Mouse (Mus musculus): ENCODE measurements at regions not wholly inside any gene's neighbourhood (a gene's known extent, or its start where the extent isn't known, plus 50 kb on each side); places are given as distances from the start of the nearest gene placed in this dataset.

DNA sequence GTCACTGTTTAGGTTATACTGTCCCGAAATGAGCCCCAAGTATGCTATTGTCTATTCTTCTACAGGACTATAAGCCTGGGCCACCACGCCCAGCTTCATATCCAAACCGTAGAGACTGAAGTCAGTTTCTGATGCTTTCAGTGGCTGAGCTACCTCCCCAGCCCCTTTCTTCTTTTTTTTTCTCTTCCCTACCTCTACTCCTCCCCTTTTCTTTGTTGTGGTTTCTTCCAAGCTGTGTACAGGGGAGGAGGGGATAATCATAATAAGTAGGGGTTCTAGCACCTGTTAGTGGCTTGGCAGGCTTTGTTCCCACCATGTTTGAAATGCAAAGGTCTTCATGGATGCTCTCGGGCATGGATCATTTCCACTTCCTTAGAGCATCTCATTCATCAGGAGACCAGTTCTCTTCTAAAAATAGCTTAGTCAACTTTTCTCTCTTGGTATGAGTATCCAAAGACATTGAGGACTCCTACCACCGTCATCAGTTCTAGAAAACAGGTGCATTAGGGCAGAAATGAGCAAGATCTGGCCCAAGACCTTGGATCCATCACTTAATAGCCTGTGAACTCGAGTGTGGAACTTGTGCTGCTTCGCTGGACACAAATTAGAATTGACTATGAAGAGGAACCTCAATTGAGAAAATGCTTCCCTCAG lies 1383.5 kb downstream of the Gsdmc2 start:
- DNase-seq: no peak

DNA sequence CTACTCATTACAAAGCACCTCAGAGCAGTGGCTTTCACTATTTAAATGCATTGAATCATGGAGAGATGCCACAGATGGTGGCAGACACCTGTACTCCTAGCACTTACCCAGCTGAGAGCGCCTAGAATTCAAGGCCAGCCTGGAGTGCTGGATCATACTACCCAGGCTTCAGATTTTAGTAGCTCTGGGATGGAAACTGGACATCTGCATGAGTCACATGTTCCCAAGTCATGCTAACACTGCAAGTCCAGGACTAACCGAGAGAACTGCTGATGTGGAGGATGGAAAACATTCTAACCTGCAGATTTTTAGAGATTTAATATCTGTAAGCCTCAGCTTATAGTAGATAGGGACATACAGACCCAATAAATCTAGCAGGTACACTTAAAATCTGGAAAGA lies 1384.3 kb downstream of the Gsdmc2 start:
- no peak for DNase-seq

DNA sequence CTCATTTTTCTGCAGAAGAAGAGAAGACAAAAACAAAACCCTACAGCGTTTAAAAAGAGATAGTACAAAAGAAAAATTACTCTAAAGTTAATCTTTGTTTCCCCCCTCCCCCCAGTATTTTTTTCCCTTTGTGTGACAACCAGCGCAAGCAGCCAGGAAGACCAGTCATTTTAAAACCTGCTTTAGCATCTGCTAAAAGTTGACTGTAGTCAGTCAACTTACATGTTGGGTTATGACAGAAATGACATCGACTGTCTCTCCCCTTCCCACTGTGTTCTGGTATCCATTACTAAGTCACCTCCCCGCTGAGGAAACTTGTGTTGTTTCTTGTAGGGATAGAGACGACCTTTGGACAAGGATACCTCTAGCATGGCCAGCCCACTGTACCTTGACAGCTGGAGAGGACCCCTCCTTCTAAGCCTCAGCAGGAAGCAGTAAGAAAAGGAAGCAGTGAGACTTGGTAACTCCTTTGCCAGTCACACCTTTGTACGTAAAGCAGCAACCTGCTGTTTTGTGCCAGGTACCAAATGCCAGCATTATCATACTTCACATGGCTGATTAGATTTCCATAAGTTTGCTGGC lies 1384.9 kb downstream of the Gsdmc2 start:
- DNase-seq: no peak

DNA sequence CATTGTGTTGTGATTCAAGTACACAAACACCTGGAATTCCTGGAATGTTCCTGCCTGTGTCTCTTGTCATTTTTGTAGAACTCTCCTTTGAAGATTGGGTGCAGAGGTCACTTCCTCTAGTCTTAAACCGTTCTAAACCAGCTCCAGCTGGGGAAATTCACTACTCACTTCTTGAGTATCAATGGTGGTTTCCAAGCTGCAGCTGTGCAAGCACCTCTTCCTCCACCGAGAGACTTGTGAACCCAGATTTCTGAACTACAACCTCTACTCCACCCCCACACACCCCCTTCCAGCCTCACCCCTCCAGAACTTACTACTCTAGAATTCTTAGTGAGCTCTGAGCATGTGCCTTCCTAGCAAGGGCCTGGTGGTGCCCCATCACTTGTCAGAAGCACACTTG lies 1387.0 kb downstream of the Gsdmc2 start:
- no peak for DNase-seq

DNA sequence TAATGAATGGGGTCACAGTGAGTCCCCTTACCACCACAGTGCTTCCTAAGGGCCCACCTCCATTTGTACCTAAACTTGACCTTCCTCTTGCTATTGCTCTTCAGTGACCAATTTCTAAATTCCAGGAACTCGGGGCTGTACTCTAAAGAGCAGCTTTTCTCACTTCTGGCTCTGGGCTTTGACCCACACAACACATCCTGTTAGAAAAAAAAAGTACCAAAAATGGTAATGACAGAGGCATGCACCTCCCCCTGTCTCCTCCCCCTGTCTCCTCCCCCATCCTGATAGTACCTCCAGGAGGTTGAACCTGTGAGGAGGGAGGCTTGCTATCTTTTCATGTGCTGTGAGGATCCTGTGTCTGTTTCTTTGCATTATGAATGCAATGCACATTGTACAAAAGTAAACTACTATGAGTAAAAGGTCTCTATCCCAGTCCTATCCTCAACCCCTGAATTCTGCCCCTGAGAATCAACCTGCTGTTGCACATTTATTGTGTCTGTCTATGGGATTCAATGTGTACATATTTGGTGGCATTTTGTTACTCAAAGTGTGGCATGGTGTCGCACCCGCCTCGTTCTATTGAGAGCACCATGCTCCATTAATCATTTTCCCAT lies 1387.8 kb downstream of the Gsdmc2 start:
- DNase-seq: no peak

DNA sequence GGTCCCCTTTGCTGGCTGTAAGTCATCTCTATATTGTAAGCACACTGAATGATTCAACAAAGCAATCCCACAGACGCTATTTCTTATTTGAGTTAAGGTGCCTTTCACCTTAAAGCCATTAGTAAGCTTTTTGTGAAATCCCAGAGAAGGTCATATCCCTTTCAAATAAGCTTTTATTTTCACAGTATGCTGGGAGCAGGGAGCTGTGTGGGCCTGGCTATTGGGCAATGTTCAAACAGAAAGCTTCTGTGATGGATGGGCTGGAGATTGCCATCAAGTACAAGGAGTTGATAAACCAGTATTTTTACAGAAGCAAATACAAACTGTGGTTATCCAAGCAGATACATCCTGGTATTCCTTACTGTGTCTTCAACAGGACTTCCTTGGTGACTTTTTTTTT lies 1389.0 kb downstream of the Gsdmc2 start:
- DNase-seq: no peak

DNA sequence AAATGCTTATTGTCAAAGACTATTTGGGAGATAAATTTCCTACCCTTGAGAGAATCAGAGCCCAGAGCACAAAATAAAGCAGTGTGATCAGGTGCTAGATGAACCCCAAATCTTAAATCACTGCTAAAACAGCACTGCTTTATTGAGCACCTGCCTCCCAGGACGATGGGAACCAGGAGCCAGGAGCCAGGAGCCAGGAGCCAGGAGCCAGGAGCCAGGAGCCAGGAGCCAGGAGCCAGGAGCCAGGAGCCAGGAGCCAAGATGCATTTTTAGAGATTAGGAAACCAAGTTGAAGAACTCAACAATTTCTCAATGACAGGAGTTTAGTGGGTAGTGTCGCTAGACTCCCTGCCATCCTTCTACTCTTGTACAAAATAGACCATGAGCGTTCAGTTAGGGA lies 1396.9 kb downstream of the Gsdmc2 start:
- DNase-seq: no peak

DNA sequence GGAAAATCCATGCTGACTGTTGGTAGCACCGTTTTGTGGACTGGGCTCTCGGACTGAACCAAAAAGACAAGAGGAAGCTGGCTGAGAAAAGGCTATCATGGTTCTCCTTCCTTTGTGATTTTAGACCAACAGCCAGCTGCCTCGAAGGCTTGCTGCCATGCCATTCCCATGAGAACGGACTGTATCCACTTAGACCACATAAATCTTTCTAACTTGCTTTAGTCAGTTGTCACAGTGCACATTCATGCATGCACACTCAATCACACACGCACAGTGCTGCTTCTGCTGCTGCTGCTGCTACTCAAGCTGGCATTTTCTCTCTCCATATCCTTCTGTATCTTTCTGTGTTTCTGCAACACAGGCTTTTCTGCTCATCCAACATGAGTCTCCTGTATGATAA lies 1405.8 kb downstream of the Gsdmc2 start:
- DNase-seq: no peak

DNA sequence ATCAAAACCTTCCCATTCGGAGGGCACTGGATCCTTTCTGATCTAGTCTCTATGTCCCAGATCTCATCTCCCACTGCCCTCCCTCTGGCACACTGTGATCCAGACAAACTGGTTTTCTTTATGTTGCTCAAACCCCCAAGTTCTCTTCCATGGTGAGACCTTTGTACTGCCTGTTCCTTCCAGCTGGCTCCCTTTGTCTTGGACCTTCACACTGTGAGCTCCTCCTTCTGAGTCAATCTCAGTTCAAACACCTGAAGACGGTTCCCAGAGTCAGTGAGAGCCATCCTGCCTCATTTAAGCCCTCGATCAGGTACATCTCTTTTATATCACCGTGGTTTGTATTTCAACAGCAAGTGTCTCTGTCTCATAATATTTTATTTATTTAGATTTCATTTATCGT lies 1408.3 kb downstream of the Gsdmc2 start:
- no peak for DNase-seq

DNA sequence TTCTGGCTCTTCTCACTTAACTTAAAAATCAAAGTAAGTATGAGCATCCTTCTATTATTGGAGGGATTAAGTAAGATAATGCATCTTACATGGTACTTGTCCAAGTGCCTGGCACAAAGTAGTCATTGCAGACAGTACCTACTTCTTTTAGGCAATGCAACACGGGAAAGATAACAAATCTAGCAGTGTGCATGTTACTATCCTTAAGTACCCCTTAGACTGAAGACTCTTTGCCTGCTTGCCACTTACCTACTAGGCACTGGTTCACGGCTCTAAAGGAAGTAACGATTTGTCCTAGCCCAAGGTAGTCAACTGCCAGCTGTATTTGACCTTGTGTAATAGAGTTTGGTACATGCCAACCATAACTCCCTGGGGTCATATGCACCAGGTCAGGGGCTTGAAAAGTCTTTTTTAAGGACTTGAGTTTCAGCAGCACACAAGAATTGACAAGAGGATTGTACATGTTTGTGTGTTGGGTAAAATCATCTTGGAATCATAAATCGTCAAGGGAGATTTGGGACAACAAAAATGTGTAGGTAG lies 1409.8 kb downstream of the Gsdmc2 start:
- no peak for DNase-seq

DNA sequence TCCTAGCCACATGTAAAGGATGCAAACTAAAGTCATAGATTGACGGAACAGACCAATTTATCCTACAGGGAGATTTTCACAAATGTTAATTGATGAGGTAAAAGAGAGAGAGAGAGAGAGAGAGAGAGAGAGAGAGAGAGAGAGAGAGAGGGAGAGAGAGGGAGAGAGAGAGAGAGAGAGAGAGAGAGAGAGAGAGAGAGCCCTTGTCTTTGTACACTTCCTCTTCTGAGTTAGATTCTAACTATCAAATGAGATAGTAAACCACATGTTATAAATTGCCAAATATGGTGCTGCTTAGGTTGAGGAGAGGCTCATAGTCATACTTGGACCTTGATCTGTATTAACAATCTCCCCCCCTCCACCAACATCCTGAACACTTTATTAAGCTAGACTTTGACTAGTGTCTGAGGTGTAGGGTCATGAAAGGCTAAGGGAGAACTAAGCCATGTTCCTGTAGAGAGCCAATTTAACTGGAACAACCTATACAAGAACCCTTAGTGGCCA lies 1412.2 kb downstream of the Gsdmc2 start:
- DNase-seq: no peak

DNA sequence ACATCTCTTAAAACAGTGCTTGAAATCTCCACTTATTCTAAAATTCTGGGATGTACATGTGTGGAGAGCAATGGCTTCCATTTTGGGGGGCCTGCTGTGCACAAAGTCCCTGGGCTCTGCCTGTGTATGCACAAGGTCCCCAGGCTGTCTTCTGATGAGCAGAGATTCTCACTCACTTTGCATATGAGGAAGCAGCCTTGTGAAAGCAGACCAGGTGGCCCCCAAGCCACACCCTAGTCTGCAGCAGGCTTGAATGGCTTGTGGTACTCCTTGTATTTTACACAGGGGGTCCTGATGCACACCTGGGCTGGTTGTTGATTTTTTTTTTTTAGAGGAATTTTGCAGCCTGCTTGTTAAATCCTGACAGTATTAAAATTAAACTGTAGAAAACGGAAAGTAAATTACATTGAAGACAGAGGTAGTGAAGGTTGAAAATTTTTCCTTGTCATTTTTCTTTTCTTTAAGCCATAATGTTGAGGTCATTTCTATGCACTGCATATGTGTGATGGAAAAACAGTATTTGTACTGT lies 1413.8 kb downstream of the Gsdmc2 start:
- no peak for DNase-seq

DNA sequence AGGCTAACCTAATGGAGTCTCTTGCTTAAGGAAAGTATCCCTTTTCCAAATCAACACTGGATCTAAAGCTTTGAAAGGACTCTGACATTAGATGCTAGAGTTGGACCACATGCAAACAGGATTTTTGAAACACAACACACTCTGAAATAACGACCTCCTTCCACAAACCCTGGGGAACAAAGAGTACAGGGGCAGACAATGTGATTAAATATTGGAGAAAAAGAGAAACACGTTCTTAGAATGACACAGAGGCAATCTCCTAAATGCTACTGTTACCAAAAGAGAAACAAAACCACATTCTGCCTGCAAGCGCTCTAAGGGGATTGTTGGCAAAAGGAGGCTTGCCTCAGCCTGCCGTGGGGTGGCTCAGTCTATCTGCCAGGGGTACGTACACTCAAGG lies 1422.0 kb downstream of the Gsdmc2 start:
- DNase-seq: no peak

DNA sequence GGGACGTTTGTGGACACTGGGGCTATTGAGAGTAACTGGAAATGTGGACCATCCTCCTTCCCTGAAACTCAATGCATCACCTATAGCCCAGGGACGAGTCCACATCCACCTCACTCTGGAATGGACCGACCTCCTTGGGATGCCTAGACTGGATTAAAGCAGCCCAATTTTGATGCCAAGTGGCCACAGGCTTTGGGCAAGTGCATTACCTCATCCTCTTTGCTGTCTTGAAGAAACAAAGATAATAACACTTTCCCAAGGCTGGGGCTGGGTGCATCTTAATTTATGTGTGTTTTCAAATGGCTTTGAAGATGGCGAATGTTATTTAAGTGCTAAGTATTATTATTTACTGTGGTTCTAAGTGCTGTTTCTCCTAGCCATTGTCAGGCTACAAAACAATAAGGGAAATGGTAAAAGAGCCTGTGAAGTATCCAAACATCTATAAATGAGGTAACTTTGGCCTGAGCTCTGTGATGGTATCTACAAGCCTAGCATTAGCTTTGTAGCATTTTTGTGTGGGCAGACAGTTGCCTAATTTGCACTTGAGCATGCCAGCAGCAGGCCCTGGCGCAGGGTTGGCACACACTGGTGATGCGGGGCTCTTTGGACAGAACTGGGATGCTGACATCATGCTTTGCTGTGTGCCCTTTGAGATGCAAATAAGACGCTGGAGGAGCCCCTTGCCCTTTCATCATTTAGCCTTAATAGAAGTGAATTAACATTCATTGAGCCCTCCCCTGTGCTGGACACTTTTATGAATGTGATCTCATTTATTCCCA lies 1423.7 kb downstream of the Gsdmc2 start:
- no peak for DNase-seq

DNA sequence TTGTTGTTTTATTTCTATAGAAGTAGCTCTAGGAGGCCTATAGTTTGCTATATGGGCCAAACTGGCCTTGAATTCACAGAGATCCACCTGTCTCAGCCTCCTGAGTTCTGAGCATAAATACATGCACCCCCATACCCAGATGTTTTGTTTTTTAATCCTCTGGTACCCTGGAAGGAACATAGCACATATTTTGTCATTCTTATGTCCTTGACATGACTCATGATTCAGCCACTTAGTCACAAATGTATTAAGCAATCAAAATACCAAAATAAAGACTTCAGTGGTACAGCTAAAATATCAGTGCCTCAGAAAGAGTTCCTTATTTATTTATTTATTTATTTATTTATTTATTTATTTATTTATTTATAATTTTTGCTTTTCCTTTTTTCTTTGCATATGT lies 1428.3 kb downstream of the Gsdmc2 start:
- no peak for DNase-seq

DNA sequence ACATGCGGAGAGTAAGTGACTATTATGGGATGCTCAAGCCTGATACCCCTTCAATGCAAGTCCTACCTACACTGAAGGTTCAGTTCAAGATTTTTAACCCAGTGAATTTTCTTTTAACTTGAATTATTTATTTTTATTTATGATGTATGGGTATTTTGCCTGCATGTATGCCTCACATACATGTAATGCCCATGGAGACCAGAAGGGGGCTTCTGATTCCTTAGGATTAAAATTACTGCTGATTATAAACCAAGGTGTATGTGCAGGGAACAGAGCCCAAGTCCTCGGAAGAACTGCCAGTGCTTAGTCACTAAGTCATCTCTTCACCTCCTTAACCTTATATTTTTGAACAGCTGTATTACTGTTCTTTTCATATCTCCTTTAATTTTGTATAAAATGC lies 1431.3 kb downstream of the Gsdmc2 start:
- DNase-seq: no peak

DNA sequence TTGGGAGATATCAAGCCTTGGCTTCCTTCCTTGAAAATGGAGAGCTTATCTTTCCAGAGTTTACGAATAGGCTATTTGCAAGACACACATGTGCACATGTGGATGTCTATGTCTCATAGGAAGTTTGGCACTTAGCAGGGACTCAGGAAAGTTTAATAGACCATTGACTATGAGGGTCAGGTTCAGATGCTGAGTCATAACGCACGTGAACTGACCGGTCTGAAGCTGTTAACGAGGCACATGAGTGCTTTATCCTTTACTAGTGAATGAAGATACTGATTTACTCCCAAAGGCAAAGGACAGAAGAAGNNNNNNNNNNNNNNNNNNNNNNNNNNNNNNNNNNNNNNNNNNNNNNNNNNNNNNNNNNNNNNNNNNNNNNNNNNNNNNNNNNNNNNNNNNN lies 1442.8 kb downstream of the Gsdmc2 start:
- no peak for DNase-seq

DNA sequence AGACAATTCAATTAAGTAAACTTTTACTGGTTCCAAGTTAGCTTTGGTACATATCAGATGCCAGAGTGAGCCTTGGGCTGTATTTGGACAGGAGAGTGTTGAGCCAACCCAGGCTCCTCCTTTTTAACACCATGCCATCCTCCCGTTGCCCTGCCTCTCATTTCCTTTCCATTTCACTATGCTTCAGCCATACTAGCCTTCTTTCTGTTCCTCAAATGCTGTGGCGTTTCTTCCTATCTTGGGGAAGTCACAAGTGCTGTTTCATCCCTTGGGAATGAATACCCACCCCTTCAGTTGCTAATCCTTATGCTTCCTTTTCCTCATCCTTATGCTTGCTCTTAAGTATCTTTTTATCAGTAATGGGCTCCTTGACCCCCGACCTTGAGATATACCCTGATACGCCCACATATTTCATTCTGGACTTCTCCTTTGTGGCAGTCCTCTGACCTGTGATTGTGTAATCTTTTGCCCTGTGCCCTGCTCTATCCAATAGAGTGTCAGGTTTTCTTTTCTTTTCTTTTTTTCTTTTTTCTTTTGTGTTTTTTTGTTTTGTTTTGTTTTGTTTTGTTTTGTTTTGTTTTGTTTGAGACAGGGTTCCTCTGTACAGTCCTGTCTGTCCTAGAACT lies 1443.9 kb downstream of the Gsdmc2 start:
- no peak for DNase-seq

DNA sequence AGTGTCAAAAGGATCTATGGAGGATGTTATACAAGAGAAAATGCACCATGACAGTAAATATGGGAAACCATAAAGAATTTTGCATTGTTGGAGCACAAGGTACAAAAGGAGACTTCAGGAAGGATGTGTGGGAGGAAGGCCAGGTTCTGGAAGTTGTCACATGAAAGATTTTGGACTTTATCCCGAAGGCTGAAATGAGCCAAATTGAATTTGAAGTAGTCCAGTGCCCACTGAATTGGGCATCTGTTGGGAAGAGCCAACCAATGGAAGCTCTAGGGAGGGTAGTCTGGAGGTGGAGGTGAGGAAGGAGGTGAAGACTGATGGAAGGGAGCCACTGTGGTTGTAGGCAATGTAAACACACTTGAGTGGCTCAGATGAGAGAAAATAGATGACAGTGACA lies 1445.6 kb downstream of the Gsdmc2 start:
- no peak for DNase-seq

DNA sequence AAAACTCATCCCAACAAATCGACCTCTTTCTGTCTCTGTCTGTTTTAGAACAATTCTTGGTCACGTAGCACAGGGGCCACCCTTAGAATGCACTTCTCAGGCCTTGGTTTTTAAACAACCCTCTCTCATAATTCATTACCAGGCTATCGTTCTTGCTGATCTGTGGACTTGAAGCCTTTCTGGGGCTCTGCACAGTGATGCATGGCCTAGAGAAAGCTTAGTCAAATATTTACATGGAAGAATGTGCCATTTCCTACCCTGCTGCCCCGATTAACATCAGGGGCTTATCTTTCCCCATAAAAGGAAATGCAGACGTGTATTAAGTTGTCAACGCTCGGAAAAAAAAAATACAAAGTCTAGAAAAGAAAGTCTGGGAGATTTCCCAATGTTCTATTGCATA lies 1448.0 kb downstream of the Gsdmc2 start:
- no peak for DNase-seq

DNA sequence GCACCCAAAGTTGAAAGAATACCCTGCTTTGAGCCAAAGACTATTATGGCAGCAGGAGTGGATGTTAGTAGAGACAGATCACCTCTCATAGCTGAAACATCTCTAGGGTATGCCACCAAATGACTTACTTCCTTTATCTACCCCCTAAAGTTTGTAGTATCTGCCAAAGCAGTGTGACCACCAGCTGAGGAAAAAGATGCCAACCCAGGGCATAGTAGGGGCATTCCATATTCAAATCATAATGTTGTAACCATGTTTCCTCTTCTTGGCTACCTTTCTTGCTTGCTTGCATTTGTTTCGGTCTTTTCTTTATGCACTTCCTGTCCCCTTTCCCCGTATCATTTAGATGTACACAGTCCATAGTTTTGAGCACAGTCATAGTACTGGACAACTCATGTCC lies 1449.6 kb downstream of the Gsdmc2 start:
- DNase-seq: no peak

DNA sequence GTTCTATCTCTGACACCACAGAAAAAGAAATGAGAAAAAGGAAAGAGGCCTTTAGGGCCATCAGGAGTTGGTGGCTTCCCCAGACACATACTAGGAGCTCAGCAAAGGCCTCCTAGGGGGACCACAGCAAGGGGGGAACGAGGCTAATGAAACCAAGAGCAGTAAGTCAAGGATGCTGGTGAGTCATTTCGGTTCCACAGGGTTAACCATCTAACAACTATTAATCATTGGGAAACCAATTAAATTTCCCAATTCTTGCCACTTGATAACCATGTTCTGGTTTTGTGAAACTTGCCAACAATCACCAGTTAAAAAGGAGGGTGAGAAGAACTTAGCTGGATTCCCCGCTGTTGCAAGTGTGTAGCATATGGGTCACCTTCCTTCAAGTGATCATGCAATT lies 1451.6 kb downstream of the Gsdmc2 start:
- no peak for DNase-seq

DNA sequence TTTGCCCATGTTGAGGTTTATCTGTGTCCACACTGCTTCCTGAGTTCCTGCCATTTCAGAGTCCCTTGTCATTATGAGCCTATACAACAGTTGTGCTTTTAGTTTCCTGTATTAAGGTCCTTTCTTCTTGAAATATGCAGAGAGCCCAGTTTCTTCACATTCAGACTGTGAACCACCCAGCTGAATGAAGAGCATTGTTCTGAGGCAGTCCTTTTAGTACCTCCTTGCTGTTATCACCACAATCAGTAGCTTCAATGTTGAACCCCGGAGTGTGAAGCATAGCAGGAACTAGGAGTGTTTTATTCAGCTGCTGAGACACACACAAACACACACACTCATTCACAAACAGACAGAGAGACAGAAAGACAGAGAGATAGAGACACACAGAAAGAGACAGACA lies 1452.1 kb downstream of the Gsdmc2 start:
- DNase-seq: no peak
